Mouse (Mus musculus) neural tube, embryonic 11.5 days (tissue): ENCODE results near the gene Cenpn. TPM values are rescaled to one million over a fixed set of nuclear protein-coding genes. Genes with fewer than 3 reads are reported as not detected.

Experiments used
- ATAC-seq: fragments of 200-750 bp; cut with Nextera tagmentation; 2 replicates; pipeline ENCODE4 v1.8.0; 2017; ENCODE audit warnings: moderate number of reproducible peaks, mild to moderate bottlenecking, moderate TSS enrichment, moderate library complexity; ENCODE audit not compliant: insufficient read depth, low FRiP score, low TSS enrichment
- DNase-seq: peaks from one replicate; pipeline ENCODE4 v3.0.0-alpha.2; 2015; ENCODE audit warnings: low spot score
- H3K27ac ChIP-seq: fragments of 300-500 bp; sonication (generic); 2 replicates; pipeline ENCODE4 v1.5.1; 2014; ENCODE audit warnings: low read depth, mild to moderate bottlenecking, low read length
- H3K27me3 ChIP-seq: fragments of 300-500 bp; sonication (generic); 2 replicates; pipeline ENCODE4 v1.6.1; 2014; ENCODE audit warnings: mild to moderate bottlenecking, low read length, mixed read lengths; ENCODE audit not compliant: control insufficient read depth, insufficient read depth
- H3K36me3 ChIP-seq: fragments of 300-500 bp; sonication (generic); 2 replicates; pipeline ENCODE4 v1.6.1; 2014; ENCODE audit warnings: mild to moderate bottlenecking, low read length, moderate library complexity, mixed read lengths; ENCODE audit not compliant: control insufficient read depth, insufficient read depth
- H3K4me1 ChIP-seq: fragments of 300-500 bp; sonication (generic); 2 replicates; pipeline ENCODE4 v1.6.1; 2014; ENCODE audit warnings: low read length, mixed read lengths; ENCODE audit not compliant: control insufficient read depth, insufficient read depth
- H3K4me2 ChIP-seq: fragments of 300-500 bp; sonication (generic); 2 replicates; pipeline ENCODE4 v1.6.1; 2014; ENCODE audit warnings: low read depth, mild to moderate bottlenecking, moderate library complexity
- H3K4me3 ChIP-seq: fragments of 300-500 bp; sonication (generic); 2 replicates; pipeline ENCODE4 v1.5.1; 2014; ENCODE audit warnings: low read depth, low read length
- H3K9ac ChIP-seq: fragments of 300-500 bp; sonication (generic); 2 replicates; pipeline ENCODE4 v1.6.1; 2014; ENCODE audit warnings: mild to moderate bottlenecking, low read length
- H3K9me3 ChIP-seq: fragments of 300-500 bp; sonication (generic); 2 replicates; pipeline ENCODE4 v1.6.1; 2016; ENCODE audit warnings: low read length; ENCODE audit not compliant: control insufficient read depth
- WGBS: fragments of 180-500 bp; shearing (Covaris S2); extraction: QIAGEN DNeasy Blood & Tissue Kit; methylation state at CpG from one replicate; pipeline ENCODE4 v1.1.7; 2014; 5-methylcytosine and 5-hydroxymethylcytosine counted together
- polyA plus RNA-seq: library from polyadenylated mRNA; unstranded; fragments of >200 nt; fragmentation: Nextera tagmentation; extraction: Ambion mirVana; gene quantifications from 2 replicates; pipeline ENCODE4 v1.2.1, GENCODE M21; 2014

The Cenpn gene
- polyA plus RNA-seq, 1 experiment from 2014 or later = 42.6 TPM

DNA sequence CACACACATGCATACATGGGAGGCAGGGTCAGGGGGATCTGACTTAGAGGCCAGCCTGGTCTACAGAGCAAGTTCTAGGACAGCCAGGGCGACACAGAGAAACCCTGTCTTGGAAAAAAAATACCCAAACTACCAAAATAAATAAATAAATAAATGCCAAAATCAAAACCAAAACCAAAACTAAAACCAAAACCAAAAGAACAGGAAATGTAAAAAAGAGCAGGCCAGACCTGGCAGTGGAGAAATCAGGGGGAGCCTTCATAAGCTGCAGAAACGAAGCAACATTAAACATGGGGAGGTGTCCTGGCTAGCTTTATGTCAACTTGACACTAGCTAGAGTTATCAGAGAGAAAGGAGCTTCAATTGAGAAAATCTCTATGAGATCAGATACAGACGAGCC lies 29.4 kb upstream of the Cenpn start:
- no peak for ATAC-seq
- Histone ChIP-seq H3K9ac (no peak overlapping the region), H3K4me2 (no peak overlapping the region), H3K4me1 (no peaks in the 10 kb centered on the region), H3K27ac (no peak overlapping the region), H3K9me3 (no peaks in the 10 kb centered on the region), H3K4me3 (no peak overlapping the region), H3K27me3 (no peaks in the 10 kb centered on the region), H3K36me3 (peaks cover 3% of the 10 kb centered on the region)
- DNase-seq = no peak
- 96% methylated on average over 3 of the region's 3 CpGs for WGBS

DNA sequence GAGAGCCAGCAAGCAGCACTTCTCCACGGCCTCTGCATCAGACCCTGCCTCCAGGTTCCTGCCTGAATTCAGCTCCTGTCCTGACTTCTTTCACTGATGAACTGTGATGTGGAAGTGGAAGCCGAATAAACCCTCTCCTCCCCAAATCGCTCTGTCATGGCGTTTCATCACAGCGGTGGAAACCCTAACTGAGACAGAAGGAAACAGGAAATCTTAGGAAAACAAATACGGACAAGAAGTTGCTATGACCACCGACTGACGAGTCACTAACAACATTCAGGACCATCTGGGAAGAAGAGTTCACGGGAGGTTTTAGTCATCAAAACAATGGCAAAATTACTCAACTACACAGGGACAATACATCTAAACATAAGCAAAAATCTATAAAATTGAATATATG lies 28.9 kb upstream of the Cenpn start:
- Histone ChIP-seq H3K9me3 (no peaks in the 10 kb centered on the region), H3K4me2 (no peak overlapping the region), H3K4me3 (no peak overlapping the region), H3K27me3 (no peaks in the 10 kb centered on the region), H3K4me1 (no peaks in the 10 kb centered on the region), H3K27ac (no peak overlapping the region), H3K36me3 (peaks cover 3% of the 10 kb centered on the region), H3K9ac (no peak overlapping the region)
- DNase-seq (no peak), ATAC-seq (no peak)
- 86% methylated on average over 9 of the region's 9 CpGs for WGBS

DNA sequence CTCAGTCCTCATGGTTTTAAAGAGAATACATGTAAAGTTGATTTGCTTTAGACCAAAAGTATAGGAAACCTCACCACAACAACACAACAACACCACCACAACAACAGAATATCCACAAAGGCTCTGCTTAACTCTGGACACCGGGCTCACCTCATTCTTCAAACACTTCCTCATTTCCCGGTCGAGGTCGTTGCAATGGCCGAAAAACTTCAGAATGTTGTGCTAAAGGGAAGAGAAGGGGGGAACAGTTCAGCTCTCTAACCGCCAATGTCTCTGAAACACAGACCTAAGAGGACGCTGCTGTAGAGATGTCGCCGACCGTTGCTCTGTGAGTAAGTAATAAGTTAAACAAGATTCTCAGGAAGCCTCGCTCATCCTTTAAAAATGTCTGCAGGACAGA lies 27.6 kb upstream of the Cenpn start:
- H3K4me3 ChIP-seq = no peak overlapping the region
- ATAC-seq (no peak), DNase-seq (no peak)
- H3K27ac ChIP-seq = no peak overlapping the region
- no peaks in the 10 kb centered on the region for H3K9me3 ChIP-seq
- no peak overlapping the region for H3K9ac ChIP-seq
- H3K4me1 ChIP-seq = no peaks in the 10 kb centered on the region
- 93% methylated on average over 11 of the region's 11 CpGs for WGBS
- no peak overlapping the region for H3K4me2 ChIP-seq
- H3K27me3 ChIP-seq = no peaks in the 10 kb centered on the region
- H3K36me3 ChIP-seq = no peaks in the 10 kb centered on the region

DNA sequence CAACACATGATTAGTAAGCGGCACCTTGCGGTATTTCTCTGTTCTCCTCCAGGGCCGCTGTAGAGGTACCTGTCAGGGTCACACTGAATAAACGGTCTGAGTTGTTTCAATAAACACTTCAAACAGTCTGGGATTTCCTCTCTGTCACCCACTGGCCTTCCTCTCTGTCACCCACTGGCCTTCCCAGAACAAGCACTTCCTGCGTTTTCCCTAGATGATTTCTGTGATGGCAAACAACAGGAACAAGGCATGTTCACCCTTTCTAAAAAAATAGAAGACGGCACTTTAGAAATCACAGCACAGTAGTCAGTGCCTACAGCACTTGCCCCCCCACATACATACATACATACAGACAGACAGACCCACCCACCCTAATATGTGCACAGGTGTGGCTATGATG lies 26.0 kb upstream of the Cenpn start:
- H3K27ac ChIP-seq = no peak overlapping the region
- no peak for DNase-seq
- 87% methylated on average over 6 of the region's 6 CpGs for WGBS
- H3K36me3 ChIP-seq = no peaks in the 10 kb centered on the region
- no peak for ATAC-seq
- no peak overlapping the region for H3K4me2 ChIP-seq
- H3K4me1 ChIP-seq = no peaks in the 10 kb centered on the region
- H3K4me3 ChIP-seq = no peak overlapping the region
- H3K27me3 ChIP-seq = no peaks in the 10 kb centered on the region
- H3K9ac ChIP-seq = no peak overlapping the region
- no peaks in the 10 kb centered on the region for H3K9me3 ChIP-seq

DNA sequence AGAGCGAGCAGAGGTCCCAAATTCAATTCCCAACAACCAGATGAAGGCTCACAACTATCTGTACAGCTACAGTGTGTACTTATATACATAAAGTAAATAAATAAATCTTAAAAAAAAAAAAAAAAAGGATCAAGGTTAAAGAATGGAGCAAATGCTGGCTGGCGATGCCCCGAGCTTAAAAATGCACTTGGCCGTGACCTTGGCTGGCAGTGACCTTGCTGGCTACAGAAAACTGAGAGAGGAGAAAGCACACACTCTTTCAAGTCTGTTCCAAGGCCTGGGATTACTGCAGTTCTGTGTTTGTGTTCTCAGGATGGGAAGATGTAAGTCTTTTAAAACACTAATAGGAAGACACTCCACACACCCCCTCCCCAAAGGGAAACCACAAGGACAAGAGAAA lies 16.8 kb upstream of the Cenpn start:
- Histone ChIP-seq H3K9me3 (no peaks in the 10 kb centered on the region), H3K4me1 (no peaks in the 10 kb centered on the region), H3K27ac (no peak overlapping the region), H3K27me3 (no peaks in the 10 kb centered on the region), H3K4me2 (no peak overlapping the region), H3K9ac (no peak overlapping the region), H3K36me3 (0 out of 2 replicates have a peak, but pooled peaks cover 2% of the 10 kb centered on the region), H3K4me3 (no peak overlapping the region)
- no peak for DNase-seq
- 99% methylated on average over 4 of the region's 4 CpGs for WGBS
- no peak for ATAC-seq

DNA sequence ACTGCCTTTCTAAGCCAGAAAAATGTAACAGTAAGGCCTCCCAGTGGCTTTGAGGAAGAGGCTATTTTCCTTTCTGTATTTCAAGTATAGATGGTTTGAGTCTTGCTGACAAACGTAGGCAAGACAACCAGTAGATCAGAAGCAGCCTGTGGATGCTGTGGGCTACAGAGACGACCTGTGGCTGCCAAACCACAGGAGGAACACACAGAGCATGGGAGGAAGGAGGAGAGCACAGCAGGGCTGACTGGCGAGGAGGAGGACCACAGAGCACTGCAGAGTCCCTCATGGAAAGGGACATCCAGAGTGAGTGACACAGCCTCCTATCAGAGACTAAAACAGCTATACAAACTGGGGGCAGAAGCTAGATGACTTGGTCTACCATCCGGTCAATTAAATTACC lies 16.3 kb upstream of the Cenpn start:
- Histone ChIP-seq H3K27ac (no peak overlapping the region), H3K4me1 (no peaks in the 10 kb centered on the region), H3K9ac (no peak overlapping the region), H3K9me3 (no peaks in the 10 kb centered on the region), H3K27me3 (no peaks in the 10 kb centered on the region), H3K4me2 (no peak overlapping the region), H3K36me3 (0 out of 2 replicates have a peak, but pooled peaks cover 3% of the 10 kb centered on the region), H3K4me3 (no peak overlapping the region)
- DNase-seq (no peak), ATAC-seq (no peak)
- 91% methylated on average over 4 of the region's 4 CpGs for WGBS

DNA sequence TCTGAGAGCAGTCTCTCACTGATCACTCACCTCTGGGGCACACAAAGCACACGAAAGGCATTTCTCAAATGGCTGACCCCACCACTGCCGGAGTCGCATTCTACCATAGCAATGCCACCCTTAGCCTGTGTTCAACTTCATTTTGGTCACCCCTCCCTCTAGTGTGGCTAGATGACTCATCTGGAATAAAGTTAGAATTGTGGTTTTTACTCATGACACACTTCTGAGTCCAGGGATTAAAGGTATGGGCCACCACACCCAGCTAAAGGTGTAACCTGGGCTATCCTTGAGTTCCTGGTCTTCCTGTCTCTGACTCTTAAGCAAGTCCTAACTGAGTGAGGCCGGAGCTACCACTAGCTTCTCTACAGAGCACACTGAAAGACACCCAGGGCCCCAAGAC lies 15.7 kb upstream of the Cenpn start:
- 0 out of 2 replicates have a peak, but pooled peaks cover 5% of the 10 kb centered on the region for H3K36me3 ChIP-seq
- WGBS = 94% methylated on average over 4 of the region's 4 CpGs
- H3K4me3 ChIP-seq = no peak overlapping the region
- DNase-seq (no peak), ATAC-seq (no peak)
- no peaks in the 10 kb centered on the region for H3K4me1 ChIP-seq
- no peak overlapping the region for H3K9ac ChIP-seq
- H3K27me3 ChIP-seq = no peaks in the 10 kb centered on the region
- no peaks in the 10 kb centered on the region for H3K9me3 ChIP-seq
- H3K4me2 ChIP-seq = no peak overlapping the region
- no peak overlapping the region for H3K27ac ChIP-seq

DNA sequence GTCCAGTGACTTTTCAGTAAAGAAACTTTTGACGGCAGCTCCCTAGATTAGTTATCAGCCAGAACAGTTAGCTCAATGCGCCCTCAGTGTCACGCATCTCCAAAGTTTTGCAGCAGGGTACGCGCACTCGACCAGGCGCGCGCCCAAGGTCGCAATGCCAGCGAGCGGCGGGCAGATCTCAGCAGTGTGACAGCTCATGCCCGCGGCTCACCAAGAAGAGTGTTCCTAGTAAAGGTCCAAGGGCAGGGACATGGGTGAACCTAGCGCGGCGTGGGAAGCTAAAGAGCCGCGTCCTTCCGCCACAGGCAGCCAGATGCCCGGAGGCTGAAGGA lies 559 bp upstream of the Cenpn start:
- Histone ChIP-seq H3K4me1 (peaks cover 3% of the 10 kb centered on the region; the same call in 1 of the 2 replicates), H3K36me3 (no peaks in the 10 kb centered on the region), H3K4me2 (peak overlapping the region; percentile 76), H3K27ac (0 out of 2 replicates have a peak overlapping the region, but pooled peaks have one; percentile 61), H3K9ac (peak overlapping the region; percentile 46), H3K4me3 (peak overlapping the region; percentile 72), H3K9me3 (no peaks in the 10 kb centered on the region), H3K27me3 (no peaks in the 10 kb centered on the region)
- ATAC-seq = peak; percentile 72
- WGBS = under 1% methylated on average over 22 of the region's 22 CpGs
- DNase-seq = no peak

DNA sequence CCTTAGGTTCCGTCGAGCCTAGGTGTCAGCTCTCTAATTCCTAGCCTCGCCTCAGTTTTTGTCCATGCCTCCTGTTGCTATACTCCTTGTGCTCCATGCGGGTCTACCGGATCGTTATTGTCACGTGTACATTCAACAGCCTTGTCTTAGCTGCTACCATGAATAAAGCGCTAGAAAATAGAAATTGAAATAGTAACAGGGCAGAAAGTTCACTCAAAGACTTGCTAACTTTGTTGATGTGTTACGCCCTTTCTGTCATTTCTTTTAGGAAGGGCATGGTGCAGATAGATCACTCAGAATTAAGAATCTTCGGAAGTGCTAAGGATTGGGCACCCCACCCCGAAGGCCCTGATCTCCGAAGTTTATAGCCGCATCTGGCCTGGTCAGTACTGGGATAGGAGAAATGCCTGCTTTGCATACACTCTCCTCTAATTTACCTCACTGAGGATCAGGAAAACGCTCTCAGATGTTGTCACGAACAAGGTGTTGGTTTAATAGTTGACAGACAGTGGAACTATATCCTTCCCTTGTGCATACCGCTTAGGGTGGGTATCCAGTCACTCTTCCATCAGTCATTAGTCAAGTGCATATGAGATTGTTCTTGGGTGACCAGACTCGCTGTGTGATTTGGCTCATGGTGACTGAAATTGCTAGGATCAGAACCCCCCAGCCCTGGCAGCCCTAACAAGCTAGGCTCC lies 679 bp downstream of the Cenpn start:
- Histone ChIP-seq H3K27ac (no peak overlapping the region), H3K9ac (peak overlapping the region; percentile 46), H3K4me1 (peaks cover 3% of the 10 kb centered on the region; the same call in 1 of the 2 replicates), H3K4me3 (peak overlapping the region; percentile 72), H3K9me3 (no peaks in the 10 kb centered on the region), H3K36me3 (no peaks in the 10 kb centered on the region; the same call in 1 of the 2 replicates), H3K27me3 (no peaks in the 10 kb centered on the region), H3K4me2 (peak overlapping the region; percentile 76)
- 0 out of 2 replicates have a peak, but pooled peaks have one; percentile 1 for ATAC-seq
- no peak for DNase-seq
- 31% methylated on average over 17 of the region's 17 CpGs for WGBS
